Mouse (Mus musculus): ENCODE results near the gene Dnah17.

The Dnah17 gene

GRCm38 (mm10) chr11:118085961-118086360 is 44.5 kb downstream of the Dnah17 start:
- DNase-seq (ENCODE audit: low read depth), result no peak

GRCm38 (mm10) chr11:118085176-118085575 is 45.3 kb downstream of the Dnah17 start:
- DNase-seq (ENCODE audit: low read depth), result no peak

GRCm38 (mm10) chr11:118084266-118084665 is 46.2 kb downstream of the Dnah17 start:
- no peak for DNase-seq (ENCODE audit: low read depth)

DNA sequence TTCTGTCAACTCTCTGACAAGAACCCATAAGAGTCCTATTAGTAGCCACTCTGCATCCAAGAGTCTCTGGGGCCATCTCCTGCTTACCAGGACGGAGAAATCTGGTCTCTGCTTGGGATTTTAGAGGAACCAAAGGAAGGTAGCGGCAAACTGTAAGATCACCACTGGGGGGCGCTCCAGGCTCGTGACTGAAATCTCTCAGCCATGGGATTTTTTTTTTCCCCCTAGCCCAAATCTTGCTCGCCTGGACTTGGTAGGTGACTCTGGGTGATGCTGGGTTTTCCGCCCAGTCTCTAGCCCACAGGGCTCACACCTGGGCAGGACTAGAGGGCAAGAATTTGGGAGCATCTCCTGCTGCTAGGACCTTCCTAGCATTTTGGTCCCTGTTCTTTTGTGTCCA is 46.6 kb downstream of the Dnah17 start:
- DNase-seq (ENCODE audit: low read depth), result peak; percentile 61

DNA sequence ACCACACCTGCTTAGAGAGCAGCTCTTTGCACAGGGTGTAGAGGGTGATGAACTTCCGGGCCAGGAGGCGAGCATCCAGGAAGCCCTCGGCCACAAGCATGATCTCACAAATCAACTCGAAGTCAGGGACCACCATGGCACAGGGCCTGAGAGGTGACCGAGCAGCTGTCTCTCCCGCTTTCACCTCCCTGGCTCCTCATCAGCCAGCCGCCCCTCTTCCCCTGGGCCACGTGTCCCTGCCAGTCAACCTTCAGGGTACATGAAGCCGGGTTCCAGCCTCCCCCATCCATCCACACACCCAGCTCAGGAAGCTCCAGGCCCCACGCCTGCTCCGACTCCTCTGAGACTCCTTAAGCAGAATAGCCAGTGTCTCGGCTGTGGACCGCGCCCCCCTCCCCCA is 48.1 kb downstream of the Dnah17 start:
- no peak for DNase-seq (ENCODE audit: low read depth)

DNA sequence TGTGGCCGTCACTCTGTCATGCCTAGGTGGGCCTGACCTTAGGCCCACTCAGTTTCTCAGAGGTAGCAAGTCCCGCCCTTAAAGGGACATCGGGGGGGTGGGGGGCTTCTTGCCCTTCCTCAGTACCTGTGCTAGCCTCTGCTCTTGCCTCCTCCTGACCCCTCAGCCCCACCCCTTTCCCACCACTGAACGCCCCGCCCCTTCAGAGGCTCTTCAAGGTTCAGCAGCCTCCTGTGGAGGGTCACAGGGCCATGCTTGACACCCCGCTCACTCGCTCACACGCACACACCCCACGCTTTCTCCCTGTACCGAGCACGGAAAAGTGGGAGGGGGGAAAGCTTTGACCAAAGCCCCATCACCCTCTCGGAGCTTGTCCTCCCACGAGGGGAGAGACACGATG is 50.7 kb downstream of the Dnah17 start:
- DNase-seq (ENCODE audit: low read depth), result no peak

DNA sequence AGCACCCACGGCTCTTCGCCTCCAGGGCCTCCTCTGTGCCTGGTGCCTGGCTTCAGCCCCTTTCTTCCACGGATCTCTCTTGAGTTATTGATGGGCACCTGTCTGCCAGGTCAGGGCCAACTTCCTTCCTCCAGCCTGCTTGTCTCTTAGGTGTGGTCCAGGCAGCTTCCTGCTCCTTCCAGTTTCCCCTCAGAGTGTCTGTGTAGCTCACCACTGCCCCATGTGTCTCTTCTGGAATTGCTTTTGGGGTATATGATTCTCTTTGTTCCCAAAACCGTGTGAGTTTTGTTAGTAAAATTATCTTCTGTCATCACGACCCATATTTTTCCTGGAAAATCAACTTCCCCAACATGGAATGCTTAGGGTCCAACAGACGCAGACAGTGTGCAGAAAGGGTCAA is 53.5 kb downstream of the Dnah17 start:
- no peak for DNase-seq (ENCODE audit: low read depth)

DNA sequence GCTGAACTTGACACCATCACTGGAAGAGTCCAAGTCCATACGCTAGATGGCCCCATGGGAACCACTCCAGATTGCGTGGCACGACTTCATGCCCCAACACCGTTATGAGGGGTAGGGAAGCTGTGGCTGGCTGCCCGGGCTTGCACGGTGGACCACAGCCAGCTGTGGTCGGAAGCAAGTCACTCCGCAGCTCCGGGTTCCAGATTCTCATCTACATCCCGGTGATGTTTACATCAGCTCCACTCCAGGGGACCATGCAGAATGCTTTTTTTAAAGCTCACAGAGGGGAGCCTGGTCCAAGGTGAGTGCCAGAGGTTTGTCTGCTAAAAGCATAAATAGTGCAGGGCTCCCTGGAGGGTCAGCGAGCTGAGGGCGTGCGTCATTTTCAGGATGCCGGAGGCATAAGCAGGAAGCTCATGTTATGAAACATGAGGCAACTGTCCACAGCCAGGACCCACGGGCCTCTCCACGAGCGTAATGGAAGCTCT is 55.4 kb downstream of the Dnah17 start:
- DNase-seq (ENCODE audit: low read depth), result peak; percentile 68

DNA sequence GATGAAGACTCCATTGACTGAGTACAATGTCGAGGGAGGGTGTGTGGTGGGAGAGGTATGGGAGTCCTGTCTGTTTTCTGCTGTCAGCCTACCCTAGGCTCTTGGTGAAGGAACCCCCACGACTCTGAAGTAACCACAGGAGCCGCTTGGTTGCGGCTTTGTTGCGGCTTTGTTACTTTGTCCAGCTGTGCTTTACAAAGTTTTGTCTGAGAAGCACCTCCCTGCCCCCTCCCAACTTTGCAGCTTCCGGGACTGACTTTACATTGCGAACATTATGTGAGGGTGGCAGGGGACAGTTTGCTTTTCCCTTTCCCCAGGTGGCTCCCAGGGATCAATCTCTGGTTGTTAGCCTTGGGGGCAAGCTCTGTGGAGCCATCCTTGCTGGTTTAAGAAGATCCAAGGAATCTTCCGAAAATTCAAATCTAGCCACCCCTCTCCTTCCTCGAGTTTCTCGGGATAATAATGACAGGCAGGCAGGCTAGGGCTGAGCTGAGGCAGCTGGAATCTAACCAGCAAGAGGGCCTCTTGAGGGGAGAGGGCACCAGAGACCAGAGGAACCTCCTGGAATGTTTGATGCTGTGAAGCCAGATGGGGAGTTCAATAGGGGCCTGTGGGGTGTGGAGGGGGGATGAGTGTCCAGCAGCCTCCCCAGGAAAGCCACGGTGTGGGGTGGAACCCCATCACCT is 59.1 kb downstream of the Dnah17 start:
- DNase-seq (ENCODE audit: low read depth), result no peak

DNA sequence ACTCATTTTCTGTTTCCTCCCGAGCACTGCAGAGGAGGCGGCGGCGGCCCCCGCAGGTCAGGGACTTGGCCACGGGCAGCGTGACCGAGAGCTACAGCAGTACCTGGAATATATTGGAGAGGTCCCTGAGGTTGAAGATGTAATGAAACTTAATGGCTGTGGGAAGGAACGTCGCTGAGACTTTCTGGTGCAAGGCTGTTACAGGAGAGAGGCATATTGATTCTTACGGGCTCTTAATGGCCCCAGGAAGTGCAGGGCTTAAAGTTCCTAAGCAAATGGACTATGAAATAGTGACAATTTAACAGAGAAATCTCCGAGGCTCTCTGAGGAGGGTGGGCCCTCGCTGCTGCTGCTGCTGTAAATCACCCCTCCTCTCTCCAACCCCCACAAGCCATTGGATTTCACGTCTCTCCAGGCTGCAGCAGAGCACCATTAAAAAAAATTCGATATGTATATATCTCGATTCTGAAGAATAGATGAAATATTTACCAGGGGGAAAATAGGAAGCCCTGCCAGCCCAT is 61.6 kb downstream of the Dnah17 start:
- no peak for DNase-seq (ENCODE audit: low read depth)

GRCm38 (mm10) chr11:118067588-118067987 is 62.8 kb downstream of the Dnah17 start:
- DNase-seq (ENCODE audit: low read depth), result no peak

DNA sequence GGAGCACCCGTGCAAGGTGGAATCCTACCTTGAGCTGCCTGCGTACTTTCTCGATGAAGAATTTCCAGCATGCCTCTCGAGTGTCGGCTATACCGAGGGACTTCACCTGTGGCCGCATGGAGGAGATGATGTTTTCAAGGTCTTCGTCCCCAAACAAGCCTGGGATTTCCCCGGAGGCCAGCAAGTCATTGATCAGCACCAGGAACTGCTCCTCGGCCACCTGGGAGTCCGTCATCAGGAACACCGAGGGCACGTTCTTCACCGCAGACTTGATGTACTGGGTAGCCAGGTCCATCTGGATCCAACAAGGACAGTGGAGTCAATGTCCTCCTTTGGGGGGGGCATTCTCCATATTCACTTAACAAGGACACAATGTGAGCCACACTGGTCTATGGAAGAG is 70.4 kb downstream of the Dnah17 start:
- no peak for DNase-seq (ENCODE audit: low read depth)

DNA sequence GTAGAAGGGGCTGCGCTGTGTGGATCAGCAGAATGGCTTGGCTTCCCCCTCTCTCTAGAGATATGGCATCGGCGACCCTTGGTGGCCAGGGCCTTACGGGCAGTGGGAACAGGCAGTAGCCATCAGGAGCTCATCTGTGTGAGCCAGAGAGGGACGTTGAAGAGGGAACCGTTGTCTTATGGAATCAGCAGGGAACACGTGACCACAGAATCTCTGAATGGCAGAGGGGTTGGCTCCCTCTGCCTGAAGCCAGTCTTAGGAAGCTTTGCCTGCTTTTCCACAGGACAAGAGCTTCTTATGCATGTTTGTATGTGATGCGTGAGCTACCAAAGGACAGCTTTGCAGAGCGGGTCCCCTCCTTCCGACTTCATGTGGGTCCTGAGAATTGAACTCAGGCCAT is 71.6 kb downstream of the Dnah17 start:
- DNase-seq (ENCODE audit: low read depth), result no peak

GRCm38 (mm10) chr11:118058367-118058766 is 72.1 kb downstream of the Dnah17 start:
- DNase-seq (ENCODE audit: low read depth), result no peak

- DNase-seq (ENCODE audit: low read depth), result no peak
Measured at GRCm38 (mm10) chr11:118050174-118050573, 80.3 kb downstream of the Dnah17 start.

DNA sequence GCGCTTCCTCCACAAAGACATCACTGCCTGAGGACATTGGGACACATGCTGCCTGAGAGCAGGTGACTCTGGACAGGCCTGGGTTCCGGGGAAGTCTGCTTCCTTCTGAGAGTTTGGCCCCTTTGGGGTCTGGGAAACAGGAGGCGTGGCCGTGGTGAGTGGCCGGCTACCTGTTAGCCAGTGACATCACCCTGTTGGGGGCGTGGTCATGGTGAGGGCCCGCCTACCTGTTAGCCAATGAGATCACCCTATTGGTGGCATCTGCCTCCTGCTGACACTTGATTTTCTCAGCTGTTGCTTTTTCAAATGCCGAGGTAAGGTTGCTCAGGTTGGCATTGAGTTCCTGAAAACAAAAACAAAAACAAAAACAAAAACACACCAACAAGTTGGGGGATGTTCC is 80.8 kb downstream of the Dnah17 start:
- DNase-seq (ENCODE audit: low read depth), result no peak

DNA sequence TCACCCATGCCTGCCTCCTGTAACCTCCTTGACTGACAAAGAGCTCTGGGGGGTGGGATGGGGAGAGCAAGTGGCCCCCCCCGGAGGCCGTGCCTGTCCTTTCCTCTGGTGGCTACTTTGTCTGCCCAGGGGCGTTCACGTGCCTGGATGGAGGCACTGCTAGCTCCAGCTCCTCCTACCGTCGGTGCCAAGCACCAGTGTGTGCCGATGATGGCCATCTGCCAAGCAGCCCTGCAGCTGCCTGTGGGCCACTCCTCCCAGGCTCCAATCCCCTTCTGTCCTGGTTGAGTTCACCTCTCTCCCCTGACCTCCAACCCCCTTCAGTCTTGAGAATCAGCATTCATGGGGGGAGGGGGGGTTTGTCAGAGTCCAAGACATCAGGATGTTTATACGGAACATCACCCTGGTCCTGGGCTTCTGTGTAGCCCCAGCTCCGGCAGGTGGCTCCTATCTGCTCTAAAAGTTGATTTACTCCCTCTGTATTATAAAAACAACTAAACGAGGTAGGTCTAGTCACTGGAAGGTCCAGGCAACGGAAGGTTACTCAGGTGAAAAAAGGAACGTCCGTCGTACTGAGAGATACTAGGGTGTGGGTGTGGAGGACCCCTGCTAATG is 87.0 kb downstream of the Dnah17 start:
- DNase-seq (ENCODE audit: low read depth), result no peak

GRCm38 (mm10) chr11:118042791-118043190 is 87.6 kb downstream of the Dnah17 start:
- DNase-seq (ENCODE audit: low read depth), result no peak

GRCm38 (mm10) chr11:118035068-118035467 is 95.4 kb downstream of the Dnah17 start:
- DNase-seq (ENCODE audit: low read depth), result no peak

DNA sequence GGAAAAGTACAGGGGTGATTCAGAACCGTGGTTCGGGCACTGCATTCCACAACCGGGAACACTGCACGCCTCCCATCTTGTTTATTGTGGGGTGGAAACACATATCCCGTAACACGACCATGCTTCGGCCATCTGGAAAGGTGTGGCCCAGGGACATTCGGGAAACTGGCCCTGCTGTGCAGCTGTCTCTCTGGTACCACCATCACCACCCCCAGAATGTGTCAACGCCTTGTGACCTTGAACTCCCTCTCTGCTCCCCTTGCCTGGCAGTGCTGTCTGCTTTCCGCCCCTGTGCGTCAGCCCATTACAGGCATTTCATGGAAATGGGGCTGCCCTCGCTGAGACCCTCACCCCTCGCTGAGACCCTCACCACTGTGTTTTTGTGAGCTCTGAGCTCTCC is 96.0 kb downstream of the Dnah17 start:
- DNase-seq (ENCODE audit: low read depth), result no peak

- no peak for DNase-seq (ENCODE audit: low read depth)
Measured at GRCm38 (mm10) chr11:118031134-118031533, 99.3 kb downstream of the Dnah17 start.

DNA sequence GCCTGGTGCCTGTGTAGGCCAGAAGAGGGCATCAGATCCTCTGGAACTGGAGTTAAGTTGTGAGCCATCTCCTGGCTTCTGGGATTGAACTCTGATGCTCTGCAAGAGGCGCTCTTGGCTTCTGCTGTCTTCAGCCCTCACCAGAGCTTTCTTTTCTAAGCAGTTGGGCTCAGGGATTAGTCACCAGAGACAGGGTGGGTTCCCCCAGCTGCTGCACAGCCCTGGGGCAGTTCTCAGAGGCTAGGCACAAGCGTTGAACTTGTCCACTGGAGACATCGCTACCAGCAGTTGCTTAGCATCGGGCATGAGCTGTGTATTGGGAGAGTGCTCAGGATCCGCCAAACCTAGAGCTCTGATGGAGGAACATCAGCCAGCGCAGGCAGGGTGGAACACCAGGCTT is 101.3 kb downstream of the Dnah17 start:
- DNase-seq (ENCODE audit: low read depth), result no peak

- no peak for DNase-seq (ENCODE audit: low read depth)
Measured at GRCm38 (mm10) chr11:118024111-118024510, 106.3 kb downstream of the Dnah17 start.

GRCm38 (mm10) chr11:118023475-118023874 is 107.0 kb downstream of the Dnah17 start:
- no peak for DNase-seq (ENCODE audit: low read depth)
